Mouse (Mus musculus): ENCODE results near the gene Senp3. TPM values are rescaled to one million over a fixed set of nuclear protein-coding genes. Genes with fewer than 3 reads are reported as not detected.
"Not testable (repeated sequence)": the region's sequence is repeated elsewhere in the genome, so short reads cannot be mapped to it uniquely, and the experiment has no call there.

Gene Senp3
- total RNA-seq, 4 experiments from 2014 or later: 82.9 to 123 (median 105) TPM

DNA sequence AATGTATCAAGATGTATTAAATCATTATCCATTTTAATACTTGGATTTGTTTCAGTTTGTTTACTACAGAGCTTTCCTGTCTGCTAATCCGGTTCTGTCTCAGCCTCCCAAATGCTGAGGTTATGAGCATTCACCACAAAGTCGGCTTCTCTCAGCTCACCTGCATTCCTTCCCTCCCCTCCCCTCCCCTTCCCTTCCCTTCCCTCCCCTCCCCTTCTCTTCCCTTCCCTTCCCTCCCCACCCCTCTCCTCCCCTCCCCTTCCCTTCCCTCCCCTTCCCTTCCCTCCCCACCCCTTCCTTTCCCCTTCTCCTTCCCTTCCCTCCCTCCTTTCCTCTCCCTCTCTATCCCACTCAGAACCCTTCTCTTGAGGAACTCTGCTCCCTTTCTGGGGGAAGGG lies 22.7 kb upstream of the Senp3 start:
- no peak for DNase-seq (ENCODE audit: low spot score in 2 of 2)

- no peak for DNase-seq (ENCODE audit: low spot score in 2 of 2)
Observed at GRCm38 (mm10) chr11:69703814-69704612, 22.1 kb upstream of the Senp3 start.

DNA sequence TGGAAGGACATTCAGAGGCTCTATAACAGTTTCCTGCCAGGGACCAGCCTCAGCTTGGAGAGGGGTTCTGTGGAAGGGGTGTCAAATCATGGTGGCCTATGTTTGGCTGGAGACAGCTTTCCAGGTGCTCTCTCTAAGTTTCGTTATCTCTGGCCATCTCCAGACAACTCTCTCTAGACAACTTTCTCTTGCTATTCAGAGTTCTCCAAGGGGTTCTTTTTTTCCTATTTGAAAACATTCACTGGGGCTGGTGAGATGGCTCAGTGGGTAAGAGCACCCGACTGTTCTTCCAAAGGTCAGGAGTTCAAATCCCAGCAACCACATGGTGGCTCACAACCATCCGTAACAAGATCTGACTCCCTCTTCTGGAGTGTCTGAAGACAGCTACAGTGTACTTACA lies 21.5 kb upstream of the Senp3 start:
- DNase-seq (ENCODE audit: low spot score in 2 of 2): not testable (repeated sequence)

DNA sequence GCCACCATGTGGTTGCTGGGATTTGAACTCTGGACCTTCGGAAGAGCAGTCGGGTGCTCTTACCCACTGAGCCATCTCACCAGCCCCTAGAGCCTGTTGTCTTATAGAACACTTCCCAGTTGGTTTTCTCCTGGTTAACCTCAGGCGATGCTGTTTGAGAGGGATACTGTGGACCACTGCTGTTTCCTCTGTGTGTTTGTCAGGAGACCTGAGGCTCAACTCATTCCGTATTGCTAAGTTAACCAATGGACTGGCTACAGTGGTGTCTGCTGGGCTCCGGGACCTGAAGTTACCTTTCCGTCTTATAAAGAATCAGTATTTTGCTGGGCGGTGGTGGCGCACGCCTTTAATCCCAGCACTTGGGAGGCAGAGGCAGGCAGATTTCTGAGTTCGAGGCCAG lies 21.0 kb upstream of the Senp3 start:
- DNase-seq (ENCODE audit: low spot score in 2 of 2): not testable (repeated sequence)

DNA sequence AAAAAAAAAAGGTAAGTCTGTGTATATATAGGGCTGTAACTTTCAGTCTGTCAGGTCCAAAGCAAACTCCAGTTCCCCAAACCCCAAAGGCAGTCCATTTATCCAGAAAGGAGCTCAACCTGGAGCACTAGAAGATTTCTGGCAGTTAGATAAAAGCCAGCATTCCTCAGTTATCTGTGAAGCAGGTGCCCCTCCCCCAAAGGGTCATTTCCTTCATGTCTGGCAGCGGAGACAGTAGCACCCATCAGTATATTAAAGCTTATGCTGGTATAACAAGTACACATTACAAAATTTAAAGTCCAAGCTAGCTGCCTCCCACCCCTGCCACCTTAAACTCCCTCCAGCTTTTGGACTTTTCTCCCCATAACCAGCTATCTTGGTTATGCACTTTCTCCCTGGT lies 17.7 kb upstream of the Senp3 start:
- no peak for DNase-seq (ENCODE audit: low spot score in 2 of 2)

- DNase-seq (ENCODE audit: low spot score in 2 of 2): no peak
Observed at GRCm38 (mm10) chr11:69698574-69698973, 16.7 kb upstream of the Senp3 start.

GRCm38 (mm10) chr11:69697396-69697795 lies 15.5 kb upstream of the Senp3 start:
- DNase-seq (ENCODE audit: low spot score in 2 of 2): no peak

DNA sequence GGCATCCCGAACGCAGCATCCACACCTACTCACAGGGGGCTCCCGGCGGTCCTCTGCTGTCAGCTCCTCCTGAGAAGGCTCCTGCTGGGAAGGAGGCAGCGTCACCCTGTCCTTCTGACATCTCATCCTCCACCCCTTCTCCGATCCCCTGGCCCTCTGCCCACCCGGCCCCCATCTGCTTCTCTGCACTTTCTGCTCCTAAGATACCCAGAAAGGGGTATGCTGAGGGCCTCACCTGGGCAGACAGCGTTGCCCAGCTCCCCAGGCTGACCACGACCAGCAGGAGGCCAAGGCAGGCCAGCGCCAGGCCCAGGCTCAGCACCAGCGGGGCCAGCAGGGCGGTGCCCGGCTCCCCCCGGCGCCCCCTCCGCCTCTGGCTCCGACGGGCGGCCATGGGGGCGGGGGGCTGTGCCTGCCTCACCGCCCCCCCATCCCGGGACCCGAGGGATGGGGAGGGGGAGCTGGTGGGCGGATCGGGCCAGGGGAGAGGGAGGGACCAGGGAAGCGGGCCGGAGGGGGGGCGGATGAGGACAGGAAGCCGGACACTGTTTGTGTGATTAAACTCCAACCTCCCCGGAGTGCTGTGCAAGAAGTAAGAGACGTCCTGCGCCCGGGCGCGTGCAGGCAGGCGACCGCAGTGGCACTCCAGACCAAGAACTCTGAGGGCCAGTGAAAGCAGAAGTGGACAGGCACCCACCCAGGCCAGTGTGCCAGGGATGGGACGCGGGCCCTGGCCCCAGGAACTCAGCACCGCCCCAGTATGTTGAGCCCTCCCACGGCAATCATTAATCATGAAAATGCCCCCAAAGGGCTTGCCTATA lies 13.7 kb upstream of the Senp3 start, which contains the start of the genes Tnfsf12 and Tnfsfm13:
Tnfsf12 (minus strand) TSS at position 489 of the 821 bp plus-strand sequence.
Tnfsfm13 (minus strand) TSS at position 738 of the 821 bp plus-strand sequence.
- DNase-seq (ENCODE audit: low spot score in 2 of 2): no peak

DNA sequence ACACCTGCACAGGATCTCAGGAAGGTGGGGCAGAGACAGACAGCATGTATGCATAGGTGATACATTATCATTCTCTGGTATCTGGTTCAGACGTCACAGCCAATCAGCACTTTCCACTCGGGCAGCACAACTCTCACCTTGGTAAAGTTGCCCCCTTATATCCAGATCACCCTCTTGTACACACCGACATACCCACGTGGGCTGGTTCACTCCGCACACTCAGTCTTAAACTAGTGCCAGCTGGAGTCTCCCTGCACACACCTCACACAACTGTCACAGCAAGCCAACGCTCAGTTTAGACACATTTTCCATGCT lies 13.1 kb upstream of the Senp3 start:
- no peak for DNase-seq (ENCODE audit: low spot score in 2 of 2)

DNA sequence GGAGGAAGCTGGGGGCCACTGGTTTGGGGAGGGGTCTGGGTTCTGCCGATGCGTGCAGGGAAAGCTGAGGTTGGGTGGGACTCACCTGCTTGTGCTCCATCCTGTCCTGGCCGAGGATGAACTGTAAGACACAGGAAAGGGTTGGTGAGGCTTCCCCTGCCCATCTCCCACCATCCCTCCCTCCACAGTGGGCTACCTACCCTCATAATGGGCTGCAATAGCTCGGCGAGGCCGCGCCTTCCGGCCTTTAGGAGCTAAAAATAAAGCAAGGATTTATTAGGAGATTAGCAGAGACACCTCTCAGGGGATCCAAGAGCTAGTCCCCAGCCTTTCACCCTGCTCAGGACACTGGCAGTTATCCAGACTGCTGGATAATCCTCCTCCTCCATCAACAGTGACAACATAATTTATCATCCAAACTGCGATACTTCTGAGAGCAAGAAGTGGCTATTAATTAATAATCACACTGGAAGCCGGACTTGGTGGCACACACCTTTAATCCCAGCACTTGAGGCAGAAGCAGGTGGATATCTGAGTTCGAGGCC lies 11.6 kb upstream of the Senp3 start:
- DNase-seq (ENCODE audit: low spot score in 2 of 2): no peak

DNA sequence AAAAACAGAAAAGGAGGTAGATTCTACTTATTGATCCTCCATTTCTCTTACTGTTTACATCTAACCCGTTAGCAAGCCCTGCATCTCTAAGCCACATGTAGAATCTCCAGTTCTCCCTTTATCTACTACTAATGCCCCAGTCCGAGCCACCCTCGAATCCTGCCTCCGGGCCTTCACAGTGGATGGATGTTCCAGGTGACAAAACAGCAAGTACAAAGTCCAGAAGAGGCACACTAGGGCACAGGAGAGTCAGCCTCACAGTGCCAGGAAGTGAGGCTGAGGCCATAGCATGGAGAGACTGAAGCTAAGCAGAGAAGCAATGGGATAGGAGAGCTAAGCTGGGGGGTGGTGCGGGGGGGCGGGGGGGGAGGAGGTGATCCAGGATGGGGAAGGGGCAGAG lies 11.0 kb upstream of the Senp3 start:
- DNase-seq (ENCODE audit: low spot score in 2 of 2): no peak

DNA sequence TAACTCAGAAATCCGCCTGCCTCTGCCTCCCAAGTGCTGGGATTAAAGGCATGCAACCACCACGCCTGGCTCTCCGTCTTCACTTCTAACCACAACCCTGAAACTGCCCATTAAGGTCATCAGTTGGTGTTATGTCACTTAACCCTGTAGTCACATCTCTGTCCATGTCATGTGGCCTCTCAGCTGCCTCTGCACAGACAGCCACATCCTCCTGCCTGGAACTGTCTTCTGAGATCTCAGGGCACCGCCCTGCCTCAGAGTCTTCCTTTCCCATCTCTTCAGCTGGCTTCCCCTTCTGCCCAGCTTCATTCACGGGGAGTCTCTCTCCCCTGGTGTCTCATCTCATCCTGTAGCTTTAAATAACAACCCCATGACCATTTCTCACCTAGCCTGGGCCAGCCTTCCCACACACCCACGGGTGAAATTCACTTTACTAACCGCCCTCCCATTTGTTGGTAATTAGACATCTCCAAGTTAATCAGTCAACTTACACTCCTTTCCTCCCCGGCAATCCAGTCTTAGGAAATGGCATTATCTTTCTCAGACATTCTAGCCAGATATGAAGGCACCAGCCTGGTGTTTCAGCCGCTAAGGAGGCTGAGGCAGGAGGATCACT lies 10.4 kb upstream of the Senp3 start:
- DNase-seq (ENCODE audit: low spot score in 2 of 2): no peak

DNA sequence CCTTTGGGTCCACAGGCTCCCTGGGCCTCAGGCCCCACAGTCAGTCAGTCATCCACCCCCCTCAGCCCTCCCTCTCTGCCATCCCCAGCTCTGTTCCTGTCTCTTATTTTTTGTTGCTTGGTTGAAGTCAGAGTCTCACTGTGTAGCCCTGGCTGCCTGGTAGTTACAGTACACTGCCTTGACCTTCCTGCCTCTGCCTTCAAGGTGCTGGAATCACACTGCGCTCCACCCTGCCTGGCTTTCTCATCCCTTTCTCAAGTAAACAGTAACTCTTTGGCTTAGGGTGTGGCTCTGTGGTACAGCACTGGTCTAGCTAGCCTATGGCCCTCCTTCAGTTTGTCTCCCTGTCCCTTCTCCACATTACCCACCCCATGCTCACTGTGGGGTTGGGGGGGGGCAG lies 8.0 kb upstream of the Senp3 start:
- DNase-seq (ENCODE audit: low spot score in 2 of 2): no peak

- no peak for DNase-seq (ENCODE audit: low spot score in 2 of 2)
Observed at GRCm38 (mm10) chr11:69687061-69687460, 5.2 kb upstream of the Senp3 start.

GRCm38 (mm10) chr11:69686377-69686776 lies 4.5 kb upstream of the Senp3 start:
- no peak for DNase-seq (ENCODE audit: low spot score in 2 of 2)

GRCm38 (mm10) chr11:69685526-69686148 lies 3.8 kb upstream of the Senp3 start, which contains the start of gene Tnfsf13:
Tnfsf13 (minus strand) TSS chr11:69685784.
- peak; percentile 58 to 73 for DNase-seq (ENCODE audit: low spot score in 2 of 2)

DNA sequence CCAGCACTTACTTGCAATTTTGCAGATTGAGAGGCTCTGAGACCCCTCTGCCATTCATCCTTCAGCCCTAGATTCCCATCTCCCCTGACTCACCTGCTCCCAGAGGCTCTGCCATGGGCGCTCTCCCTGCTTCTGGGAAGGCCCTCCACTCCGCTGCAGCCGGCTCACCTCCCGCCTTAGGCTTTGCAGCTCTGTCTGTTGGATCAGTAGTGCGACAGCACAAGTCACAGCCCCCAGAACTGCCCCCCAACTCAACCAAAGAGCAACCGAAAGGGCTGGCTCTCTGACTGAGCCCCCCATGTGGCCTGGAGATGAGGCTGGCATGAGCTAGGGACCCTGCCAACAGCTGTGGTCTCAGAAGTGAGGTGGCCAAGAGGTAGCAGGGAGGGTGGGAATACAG lies 3.1 kb upstream of the Senp3 start:
- no peak for DNase-seq (ENCODE audit: low spot score in 2 of 2)

DNA sequence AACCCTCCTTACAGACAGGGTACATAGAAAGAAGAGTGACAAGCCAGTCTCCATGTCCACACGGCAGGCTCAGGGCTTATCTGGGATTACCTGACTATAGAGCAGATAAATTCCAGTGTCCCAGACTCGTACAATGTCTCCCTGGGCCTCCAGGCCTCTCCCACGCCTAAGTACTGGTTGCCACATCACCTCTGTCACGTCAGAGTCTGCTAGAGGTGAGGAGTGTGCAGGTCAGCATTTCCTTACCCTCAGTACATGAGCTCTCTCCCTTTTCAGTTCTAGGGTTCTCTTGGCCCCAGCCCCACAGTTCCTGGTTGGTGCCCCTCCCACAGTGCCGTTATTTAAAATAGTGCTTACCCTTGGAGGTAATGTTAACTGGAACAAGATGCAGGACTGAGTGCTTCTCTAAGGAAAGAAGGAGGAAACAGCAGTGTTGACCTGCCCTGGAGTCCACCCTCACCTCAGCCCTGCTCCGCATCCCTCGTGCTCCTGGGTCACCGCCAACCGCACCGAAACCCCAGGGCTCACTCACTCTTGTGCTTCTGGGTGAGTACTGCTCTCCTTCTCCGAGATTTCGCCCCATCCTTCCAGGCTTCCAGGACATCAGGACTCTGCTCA lies 2.4 kb upstream of the Senp3 start:
- DNase-seq (ENCODE audit: low spot score in 2 of 2): no peak

GRCm38 (mm10) chr11:69683576-69683975 lies 1.7 kb upstream of the Senp3 start:
- DNase-seq (ENCODE audit: low spot score in 2 of 2): no peak

DNA sequence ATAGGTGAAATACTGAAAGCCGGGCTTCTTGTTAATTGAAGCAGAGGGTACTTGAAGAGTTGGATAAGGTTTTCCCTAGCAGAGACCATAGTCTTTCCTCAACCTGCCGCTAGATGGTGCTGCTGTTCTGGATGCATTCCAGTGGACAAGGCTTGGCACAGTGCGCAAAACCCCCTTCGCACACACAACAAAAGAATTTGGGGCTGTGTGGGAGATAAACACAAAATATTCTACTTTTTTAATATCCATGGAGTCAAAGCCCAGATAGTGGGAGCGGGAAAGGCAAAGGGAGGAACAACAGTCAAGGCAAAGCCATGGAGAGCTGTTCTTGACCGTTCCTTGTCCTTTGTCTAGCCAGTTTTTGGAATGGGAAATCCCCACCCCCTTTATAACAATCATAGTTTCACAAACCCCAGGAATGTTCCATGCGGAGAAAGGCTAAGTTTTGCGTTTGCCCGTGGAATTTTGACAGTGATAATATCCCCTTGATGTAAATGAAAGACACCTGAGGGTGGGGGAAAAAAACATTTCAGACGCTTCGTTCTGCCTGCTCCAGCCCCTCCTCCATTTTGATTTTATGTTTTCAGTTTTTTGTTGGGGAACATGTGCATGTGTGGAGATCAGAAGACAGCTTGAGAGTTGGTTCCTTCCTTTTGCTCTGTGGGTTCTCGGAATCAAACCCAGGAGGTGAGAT lies 1.1 kb upstream of the Senp3 start:
- peak; percentile 80 to 91 for DNase-seq (ENCODE audit: low spot score in 2 of 2)

Measured in layer of hippocampus, adult 8-10 months (tissue).